Mouse (Mus musculus): ENCODE data around the gene Cyth3.

GRCm38 (mm10) chr5:143706030-143706821, 84.0 kb downstream of the Cyth3 start:
- no peak for TF ChIP-seq CTCF (conservative IDR thresholded peaks at IDR 0.05; ENCODE audit: low read length)
- TF ChIP-seq POU5F1 (IDR thresholded peaks at IDR 0.05; ENCODE audit: borderline replicate concordance, low read length) = no peak

Measured in E14TG2a.4 (cell line).